Mouse (Mus musculus) hindbrain, embryonic 10.5 days (tissue): ENCODE results near the gene Marc2. TPM values are rescaled to one million over a fixed set of nuclear protein-coding genes. Genes with fewer than 3 reads are reported as not detected.

Experiments
- microRNA counts: library from miRNA; unstranded; fragments of <30 nt; microRNA quantifications from one replicate; lab custom pipeline; 2017
- polyA plus RNA-seq: library from polyadenylated mRNA; unstranded; fragments of >200 nt; fragmentation: Nextera tagmentation; extraction: Ambion mirVana; gene quantifications from 2 replicates; pipeline ENCODE4 v1.2.1, GENCODE M21; 2016

Marc2 gene
- polyA plus RNA-seq, 1 experiment from 2014 or later = 87.8 TPM

MicroRNAs within 50 kb of the gene (microRNA counts, 519-probe panel; counts per million panel counts)
- 1,255 counts per million, percentile 77 among the panel's probes with 10 or more counts for microRNA mmu-miR-1981 (lab: Ali Mortazavi, UCI)

Other genes starting within 250 kb of the Marc2 start
- gene Hlx, start 113.8 kb downstream of the Marc2 start, polyA plus RNA-seq = 4.7 and 6.9 TPM in 2 replicates
- 0.12 TPM in 1 of 2 replicates, not detected in the other for gene Marc1, start 35.1 kb downstream of the Marc2 start, polyA plus RNA-seq
- 0.64 and 0.72 TPM in 2 replicates for gene C130074G19Rik, start 36.8 kb upstream of the Marc2 start, polyA plus RNA-seq
- 2.8 and 3.8 TPM in 2 replicates for gene Mark1, start 153.1 kb upstream of the Marc2 start, polyA plus RNA-seq